Mouse (Mus musculus) brain, embryonic 14.5 days (tissue): ENCODE data around the gene Sstr2. TPM values are rescaled to one million over a fixed set of nuclear protein-coding genes. Genes with fewer than 3 reads are reported as not detected.
A peak's percentile ranks its signal among the peaks of the same experiment; 100 is the strongest.

ENCODE experiments used
- DNase-seq: peaks from one replicate; pipeline ENCODE4 v3.0.0-alpha.2; 2011; ENCODE audit warnings: low read depth
- CTCF ChIP-seq: fragments of 200-500 bp; IDR thresholded peaks from 2 replicates; pipeline ENCODE4 v1.5.1; 2012; ENCODE audit warnings: inconsistent platforms, mild to moderate bottlenecking, moderate library complexity, borderline replicate concordance; ENCODE audit not compliant: insufficient read depth, insufficient read length; ENCODE audit errors: extremely low read depth
- POLR2A ChIP-seq: fragments of 200-500 bp; IDR thresholded peaks from 2 replicates; pipeline ENCODE4 v1.6.1; 2012; ENCODE audit warnings: mild to moderate bottlenecking, inconsistent platforms, borderline replicate concordance; ENCODE audit not compliant: poor library complexity, insufficient read depth, insufficient read length, severe bottlenecking; ENCODE audit errors: extremely low read depth
- polyA plus RNA-seq: library from polyadenylated mRNA; depleted of rRNA; stranded (reverse); fragments of >200 nt; gene quantifications from 2 replicates; pipeline ENCODE4 v1.2.3, GENCODE M21; 2012; rRNA removed

The Sstr2 gene
- polyA plus RNA-seq = 29.0 and 67.3 TPM in 2 replicates

GRCm38 (mm10) chr11:113618672-113619419 lies at the start of gene Sstr2:
TSS of gene Sstr2 (plus strand) at chr11:113619342.
- TF ChIP-seq CTCF (no peak), POLR2A (peak; percentile 43; the same call in 1 of the 2 replicates)
- peak; percentile 89 for DNase-seq

- TF ChIP-seq POLR2A (no peak), CTCF (no peak)
- DNase-seq = no peak
Measured at GRCm38 (mm10) chr11:113571616-113572015, 47.5 kb upstream of the Sstr2 start.

GRCm38 (mm10) chr11:113572641-113573040 lies 46.5 kb upstream of the Sstr2 start:
- TF ChIP-seq POLR2A = no peak
- no peak for TF ChIP-seq CTCF
- DNase-seq = peak; percentile 81

GRCm38 (mm10) chr11:113577221-113577620 lies 41.9 kb upstream of the Sstr2 start:
- no peak for DNase-seq
- no peak for TF ChIP-seq POLR2A
- TF ChIP-seq CTCF = no peak

GRCm38 (mm10) chr11:113583879-113584661 lies 35.1 kb upstream of the Sstr2 start:
- no peak for TF ChIP-seq CTCF
- TF ChIP-seq POLR2A = no peak
- peak; percentile 83 for DNase-seq

- DNase-seq = peak; percentile 39
Measured at GRCm38 (mm10) chr11:113586423-113586822, 32.7 kb upstream of the Sstr2 start.

GRCm38 (mm10) chr11:113588936-113589335 lies 30.2 kb upstream of the Sstr2 start:
- TF ChIP-seq POLR2A (no peak), CTCF (no peak)
- DNase-seq = no peak

More at GRCm38 (mm10) chr11:113586423-113586822, 32.7 kb upstream of the Sstr2 start:
- TF ChIP-seq POLR2A (no peak), CTCF (no peak)

GRCm38 (mm10) chr11:113595144-113595543 lies 24.0 kb upstream of the Sstr2 start:
- no peak for DNase-seq
- TF ChIP-seq POLR2A = no peak
- no peak for TF ChIP-seq CTCF

- no peak for TF ChIP-seq CTCF
- no peak for TF ChIP-seq POLR2A
- DNase-seq = no peak
Measured at GRCm38 (mm10) chr11:113597632-113598031, 21.5 kb upstream of the Sstr2 start.

GRCm38 (mm10) chr11:113600526-113601245 lies 18.5 kb upstream of the Sstr2 start:
- DNase-seq = peak; percentile 81
- no peak for TF ChIP-seq CTCF
- TF ChIP-seq POLR2A = no peak

- DNase-seq = peak; percentile 84
- no peak for TF ChIP-seq POLR2A
- no peak for TF ChIP-seq CTCF
Measured at GRCm38 (mm10) chr11:113601616-113602343, 17.4 kb upstream of the Sstr2 start.

- TF ChIP-seq POLR2A = no peak
- DNase-seq = no peak
Measured at GRCm38 (mm10) chr11:113607556-113607955, 11.6 kb upstream of the Sstr2 start.
